Mouse (Mus musculus) lung, adult 2 months (tissue): Measurements from ENCODE around the gene Zbbx.

Source experiments
- CTCF ChIP-seq: fragments of 200-500 bp; IDR thresholded peaks from 2 replicates; pipeline ENCODE4 v1.5.1; 2011; ENCODE audit warnings: mild to moderate bottlenecking, low read length, control low read depth; ENCODE audit not compliant: insufficient read depth
- POLR2A ChIP-seq: fragments of 200-500 bp; IDR thresholded peaks from 2 replicates; pipeline ENCODE4 v1.6.1; 2011; ENCODE audit warnings: low read depth, mild to moderate bottlenecking, control low read depth, low read length, borderline replicate concordance; ENCODE audit errors: extremely low read depth

GRCm38 (mm10) chr3:75078906-75079305, 85.9 kb downstream of the Zbbx start:
- TF ChIP-seq POLR2A: no peak
- TF ChIP-seq CTCF: no peak
